Mouse (Mus musculus): ENCODE measurements around the gene Krt6a. TPM values are rescaled to one million over a fixed set of nuclear protein-coding genes. Genes with fewer than 3 reads are reported as not detected.

The Krt6a gene
- polyA plus RNA-seq, 1 experiment from 2014 or later: not detected

- no peak within 1 kb of the TSS for H3K4me2 ChIP-seq
- no peak within 1 kb of the TSS for H3K4me3 ChIP-seq (ENCODE audit: low read depth, low read length)
- H3K27ac ChIP-seq (ENCODE audit: low read depth, low read length): no peak within 1 kb of the TSS
- no peaks in the 10 kb centered on the region for H3K4me1 ChIP-seq (ENCODE audit: control insufficient read depth, insufficient read depth, low read length)
- H3K9ac ChIP-seq (ENCODE audit: low read depth, low read length): no peak within 1 kb of the TSS
- no peak for ATAC-seq (replicated peaks; ENCODE audit: insufficient number of reproducible peaks, low FRiP score, low TSS enrichment)
- no peaks in the 10 kb centered on the region for H3K36me3 ChIP-seq (ENCODE audit: control insufficient read depth, insufficient read depth, low read length)
- H3K9me3 ChIP-seq (replicated peaks; ENCODE audit: control insufficient read depth, low read length): no peaks in the 10 kb centered on the region
- WGBS (ENCODE audit: insufficient replicate concordance): 75% methylated on average over 2 of the region's 2 CpGs
- no peaks in the 10 kb centered on the region for H3K27me3 ChIP-seq (ENCODE audit: control insufficient read depth, insufficient read depth, low read length)
These were observed 13.9 kb downstream of the Krt6a start, which contains the start of gene Krt6b for GRCm38 (mm10) chr15:101680187-101680586. Gene Krt6b (minus strand): TSS chr15:101680287.

DNA sequence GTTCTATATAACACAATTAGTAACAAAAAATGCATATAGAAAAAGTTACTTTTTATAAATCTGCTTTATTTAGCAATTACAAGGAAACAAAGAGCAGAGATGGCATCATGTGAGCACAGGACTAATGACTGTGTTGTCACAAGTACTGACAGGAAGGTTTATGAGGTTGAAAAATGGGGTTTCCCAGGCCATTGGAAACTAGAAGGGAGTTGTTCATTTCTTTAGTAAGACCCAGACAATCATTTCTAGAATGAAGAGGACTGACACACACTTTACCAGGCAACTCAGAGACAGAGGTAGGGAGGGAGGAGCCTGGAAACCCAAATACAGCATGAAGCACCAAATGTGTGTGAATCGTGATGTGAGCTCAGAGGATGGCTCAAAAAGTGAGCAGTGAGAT lies 18.1 kb downstream of the Krt6a start:
- WGBS (ENCODE audit: insufficient replicate concordance): 84% methylated on average over 1 of the region's 1 CpGs
- H3K36me3 ChIP-seq (ENCODE audit: control insufficient read depth, insufficient read depth, low read length): no peaks in the 10 kb centered on the region
- H3K27me3 ChIP-seq (ENCODE audit: control insufficient read depth, insufficient read depth, low read length): no peaks in the 10 kb centered on the region
- no peak overlapping the region for H3K27ac ChIP-seq (ENCODE audit: low read depth, low read length)
- H3K9ac ChIP-seq (ENCODE audit: low read depth, low read length): no peak overlapping the region
- no peaks in the 10 kb centered on the region for H3K9me3 ChIP-seq (replicated peaks; ENCODE audit: control insufficient read depth, low read length)
- no peak for ATAC-seq (replicated peaks; ENCODE audit: insufficient number of reproducible peaks, low FRiP score, low TSS enrichment)
- H3K4me1 ChIP-seq (ENCODE audit: control insufficient read depth, insufficient read depth, low read length): no peaks in the 10 kb centered on the region
- H3K4me2 ChIP-seq: no peak overlapping the region
- no peak overlapping the region for H3K4me3 ChIP-seq (ENCODE audit: low read depth, low read length)

DNA sequence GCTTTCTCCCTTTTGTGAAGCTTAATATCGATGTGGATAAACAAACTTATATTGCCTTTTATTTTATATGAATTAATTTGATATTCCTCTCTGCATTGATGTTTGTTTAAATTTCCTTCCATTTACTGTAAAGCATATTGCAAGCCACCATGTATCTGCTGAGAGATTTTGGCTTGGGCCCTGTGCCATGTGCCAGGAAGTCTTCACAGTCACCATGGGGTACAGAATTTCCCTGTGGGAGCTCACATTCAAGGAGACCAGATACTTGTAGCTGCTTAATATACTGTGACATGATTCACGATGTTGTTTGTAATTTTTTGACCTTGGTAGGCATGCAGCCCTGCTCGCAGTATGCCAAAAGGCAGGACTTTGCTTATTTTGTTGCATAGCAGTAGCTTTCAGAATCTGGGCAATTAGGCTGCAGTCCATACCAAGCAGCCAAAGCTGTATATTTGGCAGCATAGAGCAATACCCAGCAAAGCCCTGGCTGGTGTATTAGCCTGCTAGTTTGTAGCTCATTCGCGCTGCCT lies 41.3 kb downstream of the Krt6a start:
- WGBS (ENCODE audit: insufficient replicate concordance): 84% methylated on average over 5 of the region's 5 CpGs
- Histone ChIP-seq H3K9me3 (replicated peaks; ENCODE audit: control insufficient read depth, low read length) (no peaks in the 10 kb centered on the region), H3K36me3 (ENCODE audit: control insufficient read depth, insufficient read depth, low read length) (no peaks in the 10 kb centered on the region), H3K4me1 (ENCODE audit: control insufficient read depth, insufficient read depth, low read length) (no peaks in the 10 kb centered on the region), H3K4me2 (no peak overlapping the region), H3K27ac (ENCODE audit: low read depth, low read length) (no peak overlapping the region), H3K4me3 (ENCODE audit: low read depth, low read length) (no peak overlapping the region), H3K27me3 (ENCODE audit: control insufficient read depth, insufficient read depth, low read length) (no peaks in the 10 kb centered on the region), H3K9ac (ENCODE audit: low read depth, low read length) (no peak overlapping the region)
- no peak for ATAC-seq (replicated peaks; ENCODE audit: insufficient number of reproducible peaks, low FRiP score, low TSS enrichment)

DNA sequence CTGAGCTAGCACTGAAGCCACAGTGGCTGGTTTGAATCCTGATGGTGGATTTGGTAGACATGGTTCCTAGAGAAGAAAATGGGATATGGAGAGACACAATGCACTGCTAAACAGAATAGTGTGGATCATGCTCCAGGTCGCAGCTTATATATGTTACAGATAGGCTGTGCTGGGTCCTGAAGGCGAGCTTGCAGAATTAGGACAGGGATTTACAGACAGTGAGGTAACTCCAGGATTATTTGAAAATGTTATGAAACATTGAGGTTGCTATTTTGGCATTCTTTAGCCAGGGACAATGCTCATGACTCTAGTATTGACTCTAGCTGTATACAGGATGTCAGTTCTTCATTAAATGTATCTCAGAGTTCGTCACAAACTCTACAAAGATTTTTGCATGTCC lies 46.8 kb downstream of the Krt6a start, which contains the start of gene Gm5478:
TSS of gene Gm5478 (minus strand) at position 101 of the 400 bp plus-strand sequence.
- Histone ChIP-seq H3K4me1 (ENCODE audit: control insufficient read depth, insufficient read depth, low read length) (no peaks in the 10 kb centered on the region), H3K36me3 (ENCODE audit: control insufficient read depth, insufficient read depth, low read length) (no peaks in the 10 kb centered on the region), H3K27ac (ENCODE audit: low read depth, low read length) (no peak within 1 kb of the TSS), H3K4me2 (no peak within 1 kb of the TSS), H3K4me3 (ENCODE audit: low read depth, low read length) (no peak within 1 kb of the TSS), H3K27me3 (ENCODE audit: control insufficient read depth, insufficient read depth, low read length) (no peaks in the 10 kb centered on the region), H3K9me3 (replicated peaks; ENCODE audit: control insufficient read depth, low read length) (no peaks in the 10 kb centered on the region), H3K9ac (ENCODE audit: low read depth, low read length) (no peak within 1 kb of the TSS)
- 66% methylated on average over 3 of the region's 3 CpGs for WGBS (ENCODE audit: insufficient replicate concordance)
- ATAC-seq (replicated peaks; ENCODE audit: insufficient number of reproducible peaks, low FRiP score, low TSS enrichment): no peak

Small RNA genes lying within 50 kb of the gene (microRNA-seq; reads per million reads assigned to microRNA genes)
- gene Gm44323 (ENCODE audit: borderline number of aligned reads): not detected
- gene Gm44342 (ENCODE audit: borderline number of aligned reads): not detected
- not detected for gene Gm44383 (ENCODE audit: borderline number of aligned reads)
- gene Gm44479 (ENCODE audit: borderline number of aligned reads): not detected

Other genes with a start within 250 kb of the Krt6a start
- gene Krt88, start 246.6 kb downstream of the Krt6a start, polyA plus RNA-seq (2014; fragmentation: Nextera tagmentation; extraction: Ambion mirVana): not detected in 2 replicates
- gene Krt81, start 230.6 kb downstream of the Krt6a start, polyA plus RNA-seq (2014; fragmentation: Nextera tagmentation; extraction: Ambion mirVana): not detected in 2 replicates
- gene Krt86, start 220.8 kb downstream of the Krt6a start, polyA plus RNA-seq (2014; fragmentation: Nextera tagmentation; extraction: Ambion mirVana): not detected in 2 replicates
- gene Krt83, start 202.8 kb downstream of the Krt6a start, polyA plus RNA-seq (2014; fragmentation: Nextera tagmentation; extraction: Ambion mirVana): not detected in 2 replicates
- not detected in 2 replicates for gene Gm49425, start 177.0 kb downstream of the Krt6a start, polyA plus RNA-seq (2014; fragmentation: Nextera tagmentation; extraction: Ambion mirVana)
- not detected in 2 replicates for gene Krt84, start 161.5 kb downstream of the Krt6a start, polyA plus RNA-seq (2014; fragmentation: Nextera tagmentation; extraction: Ambion mirVana)
- gene Krt82, start 143.6 kb downstream of the Krt6a start, polyA plus RNA-seq (2014; fragmentation: Nextera tagmentation; extraction: Ambion mirVana): not detected in 2 replicates
- 0.16 TPM in 1 of 2 replicates, not detected in the other for gene Krt90, start 131.4 kb downstream of the Krt6a start, polyA plus RNA-seq (2014; fragmentation: Nextera tagmentation; extraction: Ambion mirVana)
- gene Krt75, start 120.4 kb downstream of the Krt6a start, polyA plus RNA-seq (2014; fragmentation: Nextera tagmentation; extraction: Ambion mirVana): not detected in 2 replicates
- gene Gm5414, start 66.1 kb downstream of the Krt6a start, polyA plus RNA-seq (2014; fragmentation: Nextera tagmentation; extraction: Ambion mirVana): not detected in 2 replicates
- gene Gm5478, start 46.9 kb downstream of the Krt6a start, polyA plus RNA-seq (2014; fragmentation: Nextera tagmentation; extraction: Ambion mirVana): not detected in 2 replicates
- gene Krt6b, start 14.0 kb downstream of the Krt6a start, polyA plus RNA-seq (2014; fragmentation: Nextera tagmentation; extraction: Ambion mirVana): not detected in 2 replicates
- 0.13 and 0.23 TPM in 2 replicates for gene Krt5, start 18.6 kb upstream of the Krt6a start, polyA plus RNA-seq (2014; fragmentation: Nextera tagmentation; extraction: Ambion mirVana)
- not detected in 2 replicates for gene Krt71, start 48.8 kb upstream of the Krt6a start, polyA plus RNA-seq (2014; fragmentation: Nextera tagmentation; extraction: Ambion mirVana)
- gene Krt72, start 92.2 kb upstream of the Krt6a start, polyA plus RNA-seq (2014; fragmentation: Nextera tagmentation; extraction: Ambion mirVana): not detected in 2 replicates
- not detected in 2 replicates for gene Krt73, start 108.0 kb upstream of the Krt6a start, polyA plus RNA-seq (2014; fragmentation: Nextera tagmentation; extraction: Ambion mirVana)
- not detected in 2 replicates for gene Krt2, start 123.9 kb upstream of the Krt6a start, polyA plus RNA-seq (2014; fragmentation: Nextera tagmentation; extraction: Ambion mirVana)
- 0.31 and 0.87 TPM in 2 replicates for gene Krt1, start 156.5 kb upstream of the Krt6a start, polyA plus RNA-seq (2014; fragmentation: Nextera tagmentation; extraction: Ambion mirVana)
- not detected in 2 replicates for gene Krt77, start 175.4 kb upstream of the Krt6a start, polyA plus RNA-seq (2014; fragmentation: Nextera tagmentation; extraction: Ambion mirVana)
- gene Krt76, start 198.6 kb upstream of the Krt6a start, polyA plus RNA-seq (2014; fragmentation: Nextera tagmentation; extraction: Ambion mirVana): not detected in 2 replicates
- 0.07 TPM in 1 of 2 replicates, not detected in the other for gene Krt4, start 230.4 kb upstream of the Krt6a start, polyA plus RNA-seq (2014; fragmentation: Nextera tagmentation; extraction: Ambion mirVana)
- gene Krt79, start 246.0 kb upstream of the Krt6a start, polyA plus RNA-seq (2014; fragmentation: Nextera tagmentation; extraction: Ambion mirVana): 1.2 and 1.7 TPM in 2 replicates